Comparison of ENCODE assay signal across 14 mouse cellular contexts in the genomic region with DNA sequence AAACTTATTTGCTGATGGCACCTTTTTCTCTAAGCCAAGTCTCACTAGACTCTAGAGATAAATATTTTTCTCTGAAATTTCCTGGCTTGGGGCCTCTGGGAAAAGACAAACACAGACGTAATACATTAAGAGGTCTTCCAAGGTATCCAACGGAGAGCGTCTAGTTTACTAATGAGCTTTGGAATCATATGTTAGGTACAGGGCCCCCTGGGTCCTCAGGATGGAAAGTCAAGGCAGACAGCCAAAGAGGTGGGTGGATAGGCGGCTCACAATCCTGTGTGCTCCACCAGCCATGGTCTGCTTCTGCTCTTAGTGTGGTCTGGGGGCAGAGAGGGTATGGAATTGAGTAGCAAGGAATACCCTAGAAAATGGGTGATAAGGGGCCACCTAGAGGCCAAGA.
"Had no signal": no experiment of that assay in that cellular context is flagged by ENCODE, and none has a peak within 500 bp of the region (broad histone marks: within the 10 kb centered on the region; RNA-seq: fewer than 3 reads in every experiment).

No protein-coding gene starts in this region.

- H3K36me3 ChIP-seq: limb, embryonic 10.5 days; limb, embryonic 13.5 days; liver, embryonic 13.5 days; midbrain, embryonic 13.5 days had no signal

- ATAC-seq: intestine, embryonic 16.5 days; liver, postnatal 0 days; lung, postnatal 0 days; midbrain, embryonic 13.5 days had no signal

- H3K27me3 ChIP-seq: limb, embryonic 13.5 days; liver, embryonic 13.5 days; midbrain, embryonic 13.5 days had no signal

- H3K9me3 ChIP-seq: limb, embryonic 10.5 days; limb, embryonic 13.5 days; liver, embryonic 13.5 days; midbrain, embryonic 13.5 days had no signal

- H3K9ac ChIP-seq: limb, embryonic 13.5 days; liver, embryonic 13.5 days; liver, postnatal 0 days; lung, embryonic 14.5 days; midbrain, embryonic 13.5 days had no signal

- H3K27ac ChIP-seq: limb, embryonic 10.5 days; limb, embryonic 13.5 days; liver, embryonic 13.5 days; macrophage; midbrain, embryonic 13.5 days had no signal

- H3K4me3 ChIP-seq: limb, embryonic 10.5 days; limb, embryonic 13.5 days; liver, embryonic 13.5 days; midbrain, embryonic 13.5 days had no signal

- DNase-seq: kidney, adult 2 months; kidney, postnatal 25 days; liver; liver, embryonic 13.5 days; liver, postnatal 0 days; lung, embryonic 14.5 days; thymus, adult 18-20 months; thymus, postnatal 36 days had no signal

- H3K4me2 ChIP-seq: limb, embryonic 13.5 days; liver, embryonic 13.5 days; lung, embryonic 14.5 days; midbrain, embryonic 13.5 days had no signal
